11 mouse cellular contexts compared by ENCODE assay signal in genomic region chr11:115970006-115970673, GRCm38 (mm10). TPM values are rescaled to one million over a fixed set of nuclear protein-coding genes. Genes with fewer than 3 reads are reported as not detected.
DNase-seq lines count a peak whose midpoint lies in the region; ATAC-seq lines count a peak whose summit lies in the region.
"Had no signal": no experiment of that assay in that cellular context is flagged by ENCODE, and none has a peak within 500 bp of the region (broad histone marks: within the 10 kb centered on the region; RNA-seq: fewer than 3 reads in every experiment).

No protein-coding gene starts in this region.

- WGBS in midbrain, embryonic 14.5 days: 54% methylated on average over 15 of the region's 15 CpGs
- WGBS in midbrain, embryonic 13.5 days: 64% methylated on average over 15 of the region's 15 CpGs
- WGBS in embryonic facial prominence, embryonic 13.5 days: 57% methylated on average over 15 of the region's 15 CpGs
- 35% methylated on average over 15 of the region's 15 CpGs for WGBS in kidney, embryonic 16.5 days

- H3K4me2 ChIP-seq in midbrain, embryonic 14.5 days (ENCODE audit: low read length): no peak overlapping the region
- H3K4me2 ChIP-seq in midbrain, embryonic 13.5 days (replicated peaks): no peak overlapping the region
- no peak overlapping the region for H3K4me2 ChIP-seq in embryonic facial prominence, embryonic 13.5 days
- H3K4me2 ChIP-seq in kidney, embryonic 16.5 days (replicated peaks; ENCODE audit: low read depth, low read length): peak overlapping the region; percentile 0; the same call in 1 of the 2 replicates

- no peak overlapping the region for H3K4me3 ChIP-seq in midbrain, embryonic 14.5 days (replicated peaks; ENCODE audit: low read depth, low read length)
- H3K4me3 ChIP-seq in midbrain, embryonic 13.5 days (replicated peaks): no peak overlapping the region
- no peak overlapping the region for H3K4me3 ChIP-seq in embryonic facial prominence, embryonic 13.5 days
- no peak overlapping the region for H3K4me3 ChIP-seq in kidney, embryonic 16.5 days (ENCODE audit: low read length)
- H3K4me3 ChIP-seq: hindbrain, embryonic 10.5 days had no signal

- H3K9me3 ChIP-seq in midbrain, embryonic 14.5 days (ENCODE audit: control insufficient read depth, low read length): no peaks in the 10 kb centered on the region
- no peaks in the 10 kb centered on the region for H3K9me3 ChIP-seq in midbrain, embryonic 13.5 days
- H3K9me3 ChIP-seq in embryonic facial prominence, embryonic 13.5 days: no peaks in the 10 kb centered on the region
- no peaks in the 10 kb centered on the region for H3K9me3 ChIP-seq in kidney, embryonic 16.5 days (ENCODE audit: low read length)
- H3K9me3 ChIP-seq: hindbrain, embryonic 10.5 days had no signal

- H3K36me3 ChIP-seq in midbrain, embryonic 14.5 days (ENCODE audit: control insufficient read depth, insufficient read depth, low read length): peaks cover 19% of the 10 kb centered on the region
- peaks cover 20% of the 10 kb centered on the region for H3K36me3 ChIP-seq in midbrain, embryonic 13.5 days
- H3K36me3 ChIP-seq in embryonic facial prominence, embryonic 13.5 days: peaks cover 20% of the 10 kb centered on the region
- peaks cover 18% of the 10 kb centered on the region for H3K36me3 ChIP-seq in kidney, embryonic 16.5 days (ENCODE audit: insufficient read depth, low read length)

- no peak for ATAC-seq in midbrain, embryonic 14.5 days (ENCODE audit: low FRiP score, low TSS enrichment)
- ATAC-seq in midbrain, embryonic 13.5 days: no peak
- ATAC-seq in embryonic facial prominence, embryonic 13.5 days (ENCODE audit: insufficient number of reproducible peaks, insufficient read depth, low FRiP score, low TSS enrichment, low read depth): no peak
- ATAC-seq in kidney, embryonic 16.5 days (ENCODE audit: low FRiP score, low TSS enrichment): peak; percentile 33

- peaks cover 19% of the 10 kb centered on the region for H3K27me3 ChIP-seq in midbrain, embryonic 14.5 days (ENCODE audit: control insufficient read depth, insufficient read depth, low read length)
- peaks cover 21% of the 10 kb centered on the region for H3K27me3 ChIP-seq in midbrain, embryonic 13.5 days
- H3K27me3 ChIP-seq in embryonic facial prominence, embryonic 13.5 days: peaks cover 20% of the 10 kb centered on the region
- peaks cover 13% of the 10 kb centered on the region for H3K27me3 ChIP-seq in kidney, embryonic 16.5 days (ENCODE audit: insufficient read depth, low read length)

- peak; percentile 13 for DNase-seq in midbrain, embryonic 14.5 days
- DNase-seq in right cerebral cortex, postnatal 14 days: no peak
- DNase-seq in frontal cortex, postnatal 25 days (ENCODE audit: low spot score in 2 of 2): no peak
- no peak for DNase-seq in thymus, adult 18-20 months
- DNase-seq: cerebellum, postnatal 10 days; liver had no signal

- H3K4me1 ChIP-seq in midbrain, embryonic 14.5 days (ENCODE audit: control insufficient read depth, insufficient read depth, low read length): peaks cover 8% of the 10 kb centered on the region; the same call in 1 of the 2 replicates
- peaks cover 14% of the 10 kb centered on the region for H3K4me1 ChIP-seq in midbrain, embryonic 13.5 days (replicated peaks)
- peaks cover 23% of the 10 kb centered on the region for H3K4me1 ChIP-seq in embryonic facial prominence, embryonic 13.5 days
- peaks cover 26% of the 10 kb centered on the region for H3K4me1 ChIP-seq in kidney, embryonic 16.5 days (ENCODE audit: insufficient read depth, low read length)

- no peak overlapping the region for H3K27ac ChIP-seq in midbrain, embryonic 14.5 days (replicated peaks; ENCODE audit: low read depth, low read length)
- H3K27ac ChIP-seq in midbrain, embryonic 13.5 days: no peak overlapping the region
- H3K27ac ChIP-seq in embryonic facial prominence, embryonic 13.5 days: peak overlapping the region; percentile 41
- H3K27ac ChIP-seq in kidney, embryonic 16.5 days (ENCODE audit: low read length): peak overlapping the region; percentile 87
- H3K27ac ChIP-seq: hindbrain, embryonic 10.5 days; macrophage had no signal

- H3K9ac ChIP-seq in midbrain, embryonic 14.5 days (replicated peaks; ENCODE audit: low read length): no peak overlapping the region
- no peak overlapping the region for H3K9ac ChIP-seq in midbrain, embryonic 13.5 days (replicated peaks)
- no peak overlapping the region for H3K9ac ChIP-seq in embryonic facial prominence, embryonic 13.5 days
- no peak overlapping the region; the same call in 1 of the 2 replicates for H3K9ac ChIP-seq in kidney, embryonic 16.5 days (replicated peaks; ENCODE audit: low read length)

RNA-seq across cellular contexts. Expression of gene Itgb4, which starts 4.4 kb away (rescaled TPM):
- polyA plus RNA-seq in midbrain, embryonic 14.5 days (2014; fragmentation: Nextera tagmentation; extraction: Ambion mirVana): 0.43 and 0.68 TPM in 2 replicates
- polyA plus RNA-seq in midbrain, embryonic 13.5 days (2015; fragmentation: Nextera tagmentation; extraction: Ambion mirVana): 0.15 and 0.43 TPM in 2 replicates
- 11.2 and 11.6 TPM in 2 replicates for polyA plus RNA-seq in embryonic facial prominence, embryonic 13.5 days (2015; fragmentation: Nextera tagmentation; extraction: Ambion mirVana)
- polyA plus RNA-seq in kidney, embryonic 16.5 days (2015; fragmentation: Nextera tagmentation; extraction: Ambion mirVana): 2.5 and 3.4 TPM in 2 replicates
- polyA plus RNA-seq: macrophage had no signal

RNA-seq across cellular contexts. Expression of gene Recql5, which starts 36.9 kb away (rescaled TPM):
- polyA plus RNA-seq in midbrain, embryonic 14.5 days (2014; fragmentation: Nextera tagmentation; extraction: Ambion mirVana): 18.0 and 18.4 TPM in 2 replicates
- polyA plus RNA-seq in midbrain, embryonic 13.5 days (2015; fragmentation: Nextera tagmentation; extraction: Ambion mirVana): 28.3 and 29.2 TPM in 2 replicates
- polyA plus RNA-seq in embryonic facial prominence, embryonic 13.5 days (2015; fragmentation: Nextera tagmentation; extraction: Ambion mirVana): 22.9 and 24.9 TPM in 2 replicates
- 25.3 and 26.9 TPM in 2 replicates for polyA plus RNA-seq in kidney, embryonic 16.5 days (2015; fragmentation: Nextera tagmentation; extraction: Ambion mirVana)

RNA-seq across cellular contexts. Expression of gene Sap30bp, which starts 37.1 kb away (rescaled TPM):
- polyA plus RNA-seq in midbrain, embryonic 14.5 days (2014; fragmentation: Nextera tagmentation; extraction: Ambion mirVana): 48.4 and 49.9 TPM in 2 replicates
- 52.7 and 53.8 TPM in 2 replicates for polyA plus RNA-seq in midbrain, embryonic 13.5 days (2015; fragmentation: Nextera tagmentation; extraction: Ambion mirVana)
- polyA plus RNA-seq in embryonic facial prominence, embryonic 13.5 days (2015; fragmentation: Nextera tagmentation; extraction: Ambion mirVana): 47.0 and 53.9 TPM in 2 replicates
- 35.9 and 38.9 TPM in 2 replicates for polyA plus RNA-seq in kidney, embryonic 16.5 days (2015; fragmentation: Nextera tagmentation; extraction: Ambion mirVana)

RNA-seq across cellular contexts. Expression of gene Galk1, which starts 42.4 kb away (rescaled TPM):
- polyA plus RNA-seq in midbrain, embryonic 14.5 days (2014; fragmentation: Nextera tagmentation; extraction: Ambion mirVana): 32.5 and 39.3 TPM in 2 replicates
- polyA plus RNA-seq in midbrain, embryonic 13.5 days (2015; fragmentation: Nextera tagmentation; extraction: Ambion mirVana): 49.2 and 58.9 TPM in 2 replicates
- polyA plus RNA-seq in embryonic facial prominence, embryonic 13.5 days (2015; fragmentation: Nextera tagmentation; extraction: Ambion mirVana): 169 and 189 TPM in 2 replicates
- polyA plus RNA-seq in kidney, embryonic 16.5 days (2015; fragmentation: Nextera tagmentation; extraction: Ambion mirVana): 222 and 240 TPM in 2 replicates

RNA-seq across cellular contexts. Expression of gene H3f3b, which starts 57.6 kb away (rescaled TPM):
- 2,683 and 2,948 TPM in 2 replicates for polyA plus RNA-seq in midbrain, embryonic 14.5 days (2014; fragmentation: Nextera tagmentation; extraction: Ambion mirVana)
- polyA plus RNA-seq in midbrain, embryonic 13.5 days (2015; fragmentation: Nextera tagmentation; extraction: Ambion mirVana): 2,611 and 2,977 TPM in 2 replicates
- 2,264 and 2,363 TPM in 2 replicates for polyA plus RNA-seq in embryonic facial prominence, embryonic 13.5 days (2015; fragmentation: Nextera tagmentation; extraction: Ambion mirVana)
- 1,676 and 1,744 TPM in 2 replicates for polyA plus RNA-seq in kidney, embryonic 16.5 days (2015; fragmentation: Nextera tagmentation; extraction: Ambion mirVana)

Comparison
In these comparisons a context has a peak if more than half of its experiments do, and no peak if none do; other contexts are left out.
1. H3K27ac ChIP-seq: peak in embryonic facial prominence, embryonic 13.5 days (single experiment) and kidney, embryonic 16.5 days (single experiment); none in midbrain, embryonic 14.5 days (single experiment) and midbrain, embryonic 13.5 days (single experiment).